Mouse (Mus musculus): Measurements from ENCODE around the gene Kcnk18.

DNA sequence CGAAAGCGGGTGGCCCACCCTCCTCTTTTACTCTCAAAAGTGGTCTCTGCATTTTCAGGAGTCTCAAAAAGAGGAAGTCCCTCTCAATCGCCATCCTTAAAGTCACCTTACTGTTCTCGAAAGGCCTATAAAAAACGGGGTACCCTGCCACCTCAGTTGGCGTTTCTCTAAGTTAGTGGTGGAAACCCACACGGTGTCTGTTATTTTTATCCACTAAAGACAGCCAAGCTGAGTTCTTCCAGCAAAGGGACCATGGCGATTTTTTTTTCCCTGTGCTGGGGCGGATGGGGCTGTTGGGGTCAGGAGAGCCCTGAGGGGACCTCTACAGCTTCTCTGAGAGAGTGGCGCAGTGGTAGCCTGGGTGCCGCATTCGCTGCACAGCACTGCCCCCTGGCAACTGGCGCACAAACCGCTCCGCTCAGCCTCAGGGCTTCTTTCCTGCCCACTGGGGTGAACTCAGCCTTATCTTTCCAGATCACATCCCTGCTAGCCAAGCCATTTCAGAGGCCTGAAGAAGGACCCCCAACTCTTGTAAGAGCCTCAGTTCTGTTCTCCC, 22.8 kb upstream of the Kcnk18 start:
- TF ChIP-seq CTCF (IDR thresholded peaks at IDR 0.05; ENCODE audit: extremely low read depth, insufficient read length, insufficient replicate concordance, low read depth, low read length) (peak; percentile 35; the same call in 1 of the 2 replicates), POLR2A (IDR thresholded peaks at IDR 0.05; ENCODE audit: low read depth, low read length) (no peak)

Measured in small intestine, adult 2 months (tissue).